Mouse (Mus musculus): ENCODE results near the gene Raver2. TPM values are rescaled to one million over a fixed set of nuclear protein-coding genes. Genes with fewer than 3 reads are reported as not detected.

Gene Raver2
- total RNA-seq, 2 experiments from 2014 or later = 45.3 to 48.3 TPM

- DNase-seq (ENCODE audit: low spot score in 2 of 2) = no peak
- Histone ChIP-seq H3K4me3 (no peak overlapping the region), H3K27ac (peak overlapping the region; percentile 57)
- TF ChIP-seq CTCF (conservative IDR thresholded peaks at IDR 0.05) = no peak
Measured at GRCm38 (mm10) chr4:101164189-101164588, 95.4 kb downstream of the Raver2 start.

GRCm38 (mm10) chr4:101164673-101165072 lies 95.9 kb downstream of the Raver2 start:
- Histone ChIP-seq H3K27ac (peak overlapping the region; percentile 57; the same call in 1 of the 2 replicates), H3K4me3 (no peak overlapping the region)
- TF ChIP-seq CTCF (conservative IDR thresholded peaks at IDR 0.05) = no peak
- DNase-seq (ENCODE audit: low spot score in 2 of 2) = no peak

- TF ChIP-seq CTCF (conservative IDR thresholded peaks at IDR 0.05) = no peak
- peak overlapping the region; percentile 18; the same call in 1 of the 2 replicates for H3K27ac ChIP-seq
Measured at GRCm38 (mm10) chr4:101165776-101166175, 97.0 kb downstream of the Raver2 start.

GRCm38 (mm10) chr4:101167777-101168176 lies 99.0 kb downstream of the Raver2 start:
- no peak for TF ChIP-seq CTCF (conservative IDR thresholded peaks at IDR 0.05)
- Histone ChIP-seq H3K27ac (no peak overlapping the region), H3K4me3 (no peak overlapping the region)
- DNase-seq (ENCODE audit: low spot score in 2 of 2) = no peak

More at GRCm38 (mm10) chr4:101165776-101166175, 97.0 kb downstream of the Raver2 start:
- no peak for DNase-seq (ENCODE audit: low spot score in 2 of 2)
- no peak overlapping the region for H3K4me3 ChIP-seq

- peak; percentile 86 for TF ChIP-seq CTCF (conservative IDR thresholded peaks at IDR 0.05)
- peak; percentile 41 to 45 for DNase-seq (ENCODE audit: low spot score in 2 of 2)
- no peak overlapping the region for H3K4me3 ChIP-seq
- H3K27ac ChIP-seq = no peak overlapping the region; the same call in 1 of the 2 replicates
Measured at GRCm38 (mm10) chr4:101168189-101168778, 99.5 kb downstream of the Raver2 start.

- Histone ChIP-seq H3K27ac (no peak overlapping the region), H3K4me3 (no peak overlapping the region)
- no peak for TF ChIP-seq CTCF (conservative IDR thresholded peaks at IDR 0.05)
- DNase-seq (ENCODE audit: low spot score in 2 of 2) = no peak
Measured at GRCm38 (mm10) chr4:101172738-101173137, 104.0 kb downstream of the Raver2 start.

GRCm38 (mm10) chr4:101174916-101175625 lies 106.3 kb downstream of the Raver2 start:
- DNase-seq (ENCODE audit: low spot score in 2 of 2) = no peak
- no peak for TF ChIP-seq CTCF (conservative IDR thresholded peaks at IDR 0.05)
- H3K27ac ChIP-seq = no peak overlapping the region
- H3K4me3 ChIP-seq = no peak overlapping the region

- DNase-seq (ENCODE audit: low spot score in 2 of 2) = no peak
- Histone ChIP-seq H3K27ac (no peak overlapping the region), H3K4me3 (no peak overlapping the region)
- TF ChIP-seq CTCF (conservative IDR thresholded peaks at IDR 0.05) = no peak
Measured at GRCm38 (mm10) chr4:101176123-101176522, 107.3 kb downstream of the Raver2 start.

- DNase-seq (ENCODE audit: low spot score in 2 of 2) = no peak
- no peak overlapping the region for H3K27ac ChIP-seq
- TF ChIP-seq CTCF (conservative IDR thresholded peaks at IDR 0.05) = no peak
- no peak overlapping the region for H3K4me3 ChIP-seq
Measured at GRCm38 (mm10) chr4:101177796-101178195, 109.0 kb downstream of the Raver2 start.

GRCm38 (mm10) chr4:101179076-101179475 lies 110.3 kb downstream of the Raver2 start:
- Histone ChIP-seq H3K27ac (no peak overlapping the region), H3K4me3 (no peak overlapping the region)
- DNase-seq (ENCODE audit: low spot score in 2 of 2) = no peak
- TF ChIP-seq CTCF (conservative IDR thresholded peaks at IDR 0.05) = no peak

- no peak for TF ChIP-seq CTCF (conservative IDR thresholded peaks at IDR 0.05)
- H3K27ac ChIP-seq = no peak overlapping the region
- H3K4me3 ChIP-seq = no peak overlapping the region
- no peak for DNase-seq (ENCODE audit: low spot score in 2 of 2)
Measured at GRCm38 (mm10) chr4:101179836-101180235, 111.1 kb downstream of the Raver2 start.

GRCm38 (mm10) chr4:101180681-101181080 lies 111.9 kb downstream of the Raver2 start:
- H3K4me3 ChIP-seq = no peak overlapping the region
- DNase-seq (ENCODE audit: low spot score in 2 of 2) = no peak
- TF ChIP-seq CTCF (conservative IDR thresholded peaks at IDR 0.05) = no peak
- H3K27ac ChIP-seq = no peak overlapping the region

GRCm38 (mm10) chr4:101182603-101183011 lies 113.8 kb downstream of the Raver2 start:
- no peak for DNase-seq (ENCODE audit: low spot score in 2 of 2)
- no peak for TF ChIP-seq CTCF (conservative IDR thresholded peaks at IDR 0.05)
- Histone ChIP-seq H3K27ac (peak overlapping the region; percentile 61; the same call in 1 of the 2 replicates), H3K4me3 (no peak overlapping the region)

GRCm38 (mm10) chr4:101185216-101185615 lies 116.4 kb downstream of the Raver2 start:
- Histone ChIP-seq H3K4me3 (no peak overlapping the region), H3K27ac (peak overlapping the region; percentile 32; the same call in 1 of the 2 replicates)
- DNase-seq (ENCODE audit: low spot score in 2 of 2) = no peak
- TF ChIP-seq CTCF (conservative IDR thresholded peaks at IDR 0.05) = no peak

Measured in layer of hippocampus, adult 2 months (tissue).